Mouse (Mus musculus): ENCODE results near the gene Plscr2. TPM values are rescaled to one million over a fixed set of nuclear protein-coding genes. Genes with fewer than 3 reads are reported as not detected.

Gene Plscr2
- polyA plus RNA-seq, 1 experiment: not detected

DNA sequence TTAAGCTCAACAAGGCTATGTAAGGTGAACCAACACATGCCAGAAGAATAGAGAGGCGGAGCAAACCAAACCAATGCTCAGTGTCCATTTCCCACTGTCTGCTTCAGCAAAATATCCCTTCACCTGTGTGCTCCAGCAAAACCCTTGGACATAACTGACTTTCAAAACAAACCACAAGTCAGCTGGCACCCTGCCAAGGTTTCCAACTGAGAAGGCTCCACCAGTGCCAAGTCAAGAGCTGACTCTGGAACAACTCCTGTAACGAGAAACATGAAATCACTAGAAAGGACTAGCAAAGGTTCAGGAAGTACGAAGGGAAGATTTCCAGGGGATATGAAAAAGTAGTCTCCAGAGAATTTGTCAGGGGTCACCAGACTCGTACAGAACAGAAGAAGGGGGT is 4.5 kb upstream of the Plscr2 start:
- no peaks in the 10 kb centered on the region for H3K9me3 ChIP-seq (ENCODE audit: control insufficient read depth, low read length)
- no peaks in the 10 kb centered on the region for H3K27me3 ChIP-seq (ENCODE audit: control insufficient read depth)
- peaks cover 8% of the 10 kb centered on the region for H3K4me1 ChIP-seq (ENCODE audit: control insufficient read depth)
- peaks cover 12% of the 10 kb centered on the region for H3K36me3 ChIP-seq (ENCODE audit: control insufficient read depth)
- TF ChIP-seq GATA1 (IDR thresholded peaks at IDR 0.05; ENCODE audit: low read length) (no peak), TAL1 (IDR thresholded peaks at IDR 0.05; ENCODE audit: low read length) (no peak)
- no peak overlapping the region for H3K4me3 ChIP-seq (replicated peaks)

DNA sequence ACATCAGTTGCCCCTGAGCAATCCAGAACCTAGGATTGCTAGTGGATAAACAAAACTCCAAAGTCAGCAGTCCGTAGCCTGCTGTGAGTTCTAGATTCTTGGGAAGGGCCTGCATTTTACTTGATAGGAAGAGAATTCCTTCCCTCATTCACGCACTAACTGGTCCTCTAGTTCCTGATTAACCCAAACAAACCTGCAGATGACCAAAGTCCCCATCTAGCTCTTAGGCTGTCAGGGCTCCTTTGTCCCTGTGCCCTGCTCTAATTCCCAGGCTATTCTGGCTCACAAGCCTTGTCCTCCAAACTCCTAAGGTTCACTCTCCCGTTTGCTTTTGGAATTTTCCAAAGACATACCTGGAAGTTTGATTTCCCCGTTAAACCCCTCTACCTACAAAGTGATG is 2.8 kb upstream of the Plscr2 start:
- peaks cover 12% of the 10 kb centered on the region for H3K36me3 ChIP-seq (ENCODE audit: control insufficient read depth)
- TF ChIP-seq TAL1 (IDR thresholded peaks at IDR 0.05; ENCODE audit: low read length) (no peak), GATA1 (IDR thresholded peaks at IDR 0.05; ENCODE audit: low read length) (no peak)
- no peaks in the 10 kb centered on the region for H3K27me3 ChIP-seq (ENCODE audit: control insufficient read depth)
- H3K4me1 ChIP-seq (ENCODE audit: control insufficient read depth): peaks cover 8% of the 10 kb centered on the region
- H3K9me3 ChIP-seq (ENCODE audit: control insufficient read depth, low read length): no peaks in the 10 kb centered on the region
- H3K4me3 ChIP-seq (replicated peaks): no peak overlapping the region

DNA sequence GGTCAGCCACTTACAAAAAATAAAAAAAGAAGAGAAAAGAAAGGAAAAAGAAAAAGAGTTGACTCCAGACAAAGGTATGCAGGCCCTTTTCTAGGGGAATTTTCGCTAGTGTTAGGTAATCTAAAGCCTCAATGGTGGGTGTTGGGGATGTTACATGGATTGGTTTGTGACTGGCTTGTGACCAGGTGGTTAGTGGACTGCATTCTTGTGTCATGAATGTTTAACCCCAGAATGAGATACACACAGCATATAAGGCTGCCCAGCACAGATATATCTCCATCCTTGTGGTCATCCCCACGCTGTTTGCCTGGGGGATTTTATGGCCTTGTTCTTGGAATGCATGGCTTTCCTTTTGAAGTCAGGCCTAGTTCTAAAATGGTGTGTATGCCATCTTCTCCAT is 2.1 kb upstream of the Plscr2 start:
- Histone ChIP-seq H3K36me3 (ENCODE audit: control insufficient read depth) (peaks cover 12% of the 10 kb centered on the region), H3K27me3 (ENCODE audit: control insufficient read depth) (no peaks in the 10 kb centered on the region), H3K4me1 (ENCODE audit: control insufficient read depth) (peaks cover 8% of the 10 kb centered on the region), H3K9me3 (ENCODE audit: control insufficient read depth, low read length) (no peaks in the 10 kb centered on the region), H3K4me3 (replicated peaks) (no peak overlapping the region)
- TF ChIP-seq TAL1 (IDR thresholded peaks at IDR 0.05; ENCODE audit: low read length): no peak
- TF ChIP-seq GATA1 (IDR thresholded peaks at IDR 0.05; ENCODE audit: low read length): no peak

DNA sequence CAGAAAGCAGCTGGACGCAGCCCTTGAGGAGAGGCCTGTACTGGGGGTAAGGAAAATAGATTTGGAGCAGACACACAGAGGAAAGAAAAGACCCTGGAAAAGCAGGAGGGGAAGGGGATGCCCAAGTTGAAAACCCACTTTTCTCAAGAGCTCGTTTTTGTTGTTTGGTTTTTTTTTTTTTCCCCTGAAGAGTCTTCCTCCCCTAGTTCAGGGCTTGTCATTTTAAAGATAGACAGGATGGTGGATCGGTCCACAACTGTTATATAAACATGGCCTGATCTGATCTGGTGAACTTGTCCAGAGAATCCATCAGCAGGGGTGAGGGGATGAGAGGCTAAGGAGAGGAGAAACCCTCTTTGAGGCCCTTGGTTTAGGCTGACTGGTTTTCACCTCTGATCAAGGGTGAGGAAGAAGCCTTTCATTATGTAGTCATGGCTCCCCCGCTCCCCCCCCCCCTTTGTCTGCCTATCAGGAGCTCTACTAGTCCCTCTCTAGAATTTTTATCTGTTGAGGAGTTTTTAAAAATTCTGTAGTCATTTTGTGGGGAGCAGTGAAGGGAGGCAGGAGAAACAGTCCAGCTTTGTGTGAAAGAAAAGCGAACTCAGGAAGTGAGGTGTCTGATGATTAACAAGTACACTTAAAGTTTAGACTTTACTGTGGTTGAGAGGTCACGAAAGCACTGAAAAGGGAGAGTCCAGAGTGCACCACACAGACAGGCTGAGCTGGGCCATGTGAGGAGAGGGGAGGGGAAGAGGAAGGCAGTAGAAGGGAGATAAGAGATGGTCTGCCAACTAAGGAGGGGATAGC is 1.2 kb upstream of the Plscr2 start:
- Histone ChIP-seq H3K27me3 (ENCODE audit: control insufficient read depth) (no peaks in the 10 kb centered on the region), H3K4me3 (replicated peaks) (no peak overlapping the region), H3K36me3 (ENCODE audit: control insufficient read depth) (peaks cover 8% of the 10 kb centered on the region), H3K4me1 (ENCODE audit: control insufficient read depth) (peaks cover 8% of the 10 kb centered on the region), H3K9me3 (ENCODE audit: control insufficient read depth, low read length) (no peaks in the 10 kb centered on the region)
- TF ChIP-seq GATA1 (IDR thresholded peaks at IDR 0.05; ENCODE audit: low read length) (no peak), TAL1 (IDR thresholded peaks at IDR 0.05; ENCODE audit: low read length) (no peak)

DNA sequence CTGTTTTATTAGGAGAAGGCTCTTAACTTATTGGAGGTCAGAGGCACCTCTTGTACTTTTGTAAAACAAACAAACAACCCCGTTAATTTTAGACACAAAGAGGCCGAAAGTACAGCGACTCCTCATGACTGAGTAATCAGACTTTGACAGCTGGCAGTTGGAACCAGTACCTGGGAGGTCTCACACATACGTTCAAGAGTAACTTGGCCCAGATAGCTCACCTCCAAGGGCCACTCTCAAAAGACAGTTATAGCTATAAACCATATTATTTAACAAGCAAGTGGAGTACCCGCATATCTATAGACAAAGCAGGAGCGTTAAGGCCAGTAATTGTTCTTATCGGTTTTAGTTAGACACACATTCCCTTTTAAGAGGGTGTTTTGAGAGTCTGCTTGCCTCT is 958 bp downstream of the Plscr2 start:
- Histone ChIP-seq H3K4me1 (ENCODE audit: control insufficient read depth) (peaks cover 8% of the 10 kb centered on the region), H3K4me3 (replicated peaks) (no peak overlapping the region), H3K9me3 (ENCODE audit: control insufficient read depth, low read length) (no peaks in the 10 kb centered on the region), H3K36me3 (ENCODE audit: control insufficient read depth) (no peaks in the 10 kb centered on the region), H3K27me3 (ENCODE audit: control insufficient read depth) (no peaks in the 10 kb centered on the region)
- no peak for TF ChIP-seq GATA1 (IDR thresholded peaks at IDR 0.05; ENCODE audit: low read length)
- no peak for TF ChIP-seq TAL1 (IDR thresholded peaks at IDR 0.05; ENCODE audit: low read length)

DNA sequence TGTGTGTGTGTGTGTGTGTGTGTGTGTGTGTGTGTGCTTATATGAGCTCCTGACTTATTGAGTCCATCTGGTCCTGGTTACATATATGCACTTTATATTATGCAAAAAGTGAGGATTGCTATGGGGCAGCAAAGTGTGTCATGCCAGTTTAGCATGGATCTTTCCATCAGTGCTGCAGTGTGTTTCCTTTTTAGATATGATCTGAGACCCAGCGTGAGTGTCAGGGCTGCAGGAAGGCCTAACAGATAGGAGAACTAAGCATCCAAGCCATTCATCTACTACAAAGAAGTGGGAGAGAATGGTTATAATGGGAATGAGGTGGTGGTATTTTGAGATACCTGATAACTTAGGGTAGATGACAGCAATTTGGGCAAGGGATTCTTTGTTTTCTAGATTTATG is 4.6 kb downstream of the Plscr2 start:
- H3K4me3 ChIP-seq (replicated peaks): no peak overlapping the region
- TF ChIP-seq TAL1 (IDR thresholded peaks at IDR 0.05; ENCODE audit: low read length): no peak
- no peak for TF ChIP-seq GATA1 (IDR thresholded peaks at IDR 0.05; ENCODE audit: low read length)
- no peaks in the 10 kb centered on the region for H3K9me3 ChIP-seq (ENCODE audit: control insufficient read depth, low read length)
- H3K36me3 ChIP-seq (ENCODE audit: control insufficient read depth): no peaks in the 10 kb centered on the region
- H3K4me1 ChIP-seq (ENCODE audit: control insufficient read depth): peaks cover 2% of the 10 kb centered on the region
- H3K27me3 ChIP-seq (ENCODE audit: control insufficient read depth): no peaks in the 10 kb centered on the region

DNA sequence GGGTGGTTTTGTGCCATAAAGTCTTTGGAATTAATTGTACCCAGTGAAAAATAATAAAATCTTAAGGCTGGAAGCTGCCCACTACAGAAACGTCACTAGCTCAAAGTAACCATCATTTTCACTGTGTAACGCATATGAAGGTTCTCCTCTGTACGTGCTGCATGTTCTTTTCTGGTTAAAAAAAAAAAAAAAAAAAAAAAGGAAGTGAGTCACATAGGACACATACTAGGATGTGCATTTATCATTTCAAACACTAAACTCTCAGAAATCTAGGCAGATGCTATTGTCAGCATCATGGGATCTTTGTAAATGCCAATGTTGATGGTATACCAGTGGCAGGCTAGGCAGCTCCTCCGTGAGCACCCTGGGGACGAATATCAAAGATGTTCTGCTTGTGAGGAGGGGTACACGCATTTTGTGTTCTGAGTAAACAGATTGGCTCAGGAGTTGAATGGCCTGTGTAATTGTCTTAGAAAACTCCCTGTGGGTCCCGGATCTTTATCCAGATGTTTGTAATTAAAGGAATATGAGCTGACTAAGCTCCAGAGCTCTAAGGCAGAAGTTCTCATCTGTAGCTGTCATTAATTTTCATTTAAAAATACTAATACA is 7.3 kb downstream of the Plscr2 start:
- no peaks in the 10 kb centered on the region for H3K9me3 ChIP-seq (ENCODE audit: control insufficient read depth, low read length)
- no peaks in the 10 kb centered on the region for H3K4me1 ChIP-seq (ENCODE audit: control insufficient read depth)
- no peaks in the 10 kb centered on the region for H3K36me3 ChIP-seq (ENCODE audit: control insufficient read depth)
- no peak for TF ChIP-seq GATA1 (IDR thresholded peaks at IDR 0.05; ENCODE audit: low read length)
- no peak for TF ChIP-seq TAL1 (IDR thresholded peaks at IDR 0.05; ENCODE audit: low read length)
- no peaks in the 10 kb centered on the region for H3K27me3 ChIP-seq (ENCODE audit: control insufficient read depth)
- H3K4me3 ChIP-seq (replicated peaks): no peak overlapping the region

DNA sequence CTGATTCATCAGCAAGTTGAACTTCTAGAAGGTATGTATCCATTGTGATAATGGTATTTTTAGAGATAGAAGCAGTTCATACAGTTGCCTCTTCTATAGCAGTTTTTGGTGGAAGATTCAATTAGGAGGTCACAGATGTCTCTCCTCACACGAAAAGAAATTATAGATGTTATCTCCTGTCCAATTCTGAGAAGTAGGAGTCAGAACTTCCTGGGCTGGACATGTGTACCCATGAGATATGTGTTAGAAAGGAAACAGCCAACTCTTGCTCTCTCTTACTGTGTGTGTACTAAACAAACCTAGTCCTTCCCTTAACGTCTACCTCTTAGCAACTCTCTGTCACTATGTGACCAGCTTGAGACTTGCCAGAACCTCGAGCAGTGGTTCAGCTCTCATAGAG is 14.3 kb downstream of the Plscr2 start:
- H3K9me3 ChIP-seq (ENCODE audit: control insufficient read depth, low read length): no peaks in the 10 kb centered on the region
- H3K36me3 ChIP-seq (ENCODE audit: control insufficient read depth): no peaks in the 10 kb centered on the region
- H3K27me3 ChIP-seq (ENCODE audit: control insufficient read depth): no peaks in the 10 kb centered on the region
- no peak overlapping the region for H3K4me3 ChIP-seq (replicated peaks)
- no peaks in the 10 kb centered on the region for H3K4me1 ChIP-seq (ENCODE audit: control insufficient read depth)
- TF ChIP-seq TAL1 (IDR thresholded peaks at IDR 0.05; ENCODE audit: low read length): no peak
- no peak for TF ChIP-seq GATA1 (IDR thresholded peaks at IDR 0.05; ENCODE audit: low read length)

DNA sequence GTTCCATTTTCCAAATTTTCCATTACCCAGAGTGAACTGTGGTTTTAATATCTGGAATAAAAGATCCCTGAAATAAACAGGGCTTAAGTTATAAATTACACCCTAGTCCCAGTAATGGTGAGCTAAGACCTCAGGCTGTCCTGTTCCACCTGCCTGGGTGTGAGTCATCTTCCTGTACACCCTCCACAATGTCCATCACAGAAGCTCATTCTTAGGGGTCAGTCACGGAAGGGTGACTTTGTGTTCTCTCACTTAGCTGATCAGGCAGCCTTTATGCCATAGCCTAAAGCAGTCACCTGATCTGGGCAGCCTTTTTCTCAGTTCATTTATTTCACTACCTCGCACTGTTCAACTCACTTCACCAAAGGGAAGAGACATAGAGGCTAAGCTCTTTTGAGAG is 16.8 kb downstream of the Plscr2 start:
- H3K36me3 ChIP-seq (ENCODE audit: control insufficient read depth): no peaks in the 10 kb centered on the region
- no peaks in the 10 kb centered on the region for H3K27me3 ChIP-seq (ENCODE audit: control insufficient read depth)
- H3K9me3 ChIP-seq (ENCODE audit: control insufficient read depth, low read length): no peaks in the 10 kb centered on the region
- no peaks in the 10 kb centered on the region for H3K4me1 ChIP-seq (ENCODE audit: control insufficient read depth)
- TF ChIP-seq GATA1 (IDR thresholded peaks at IDR 0.05; ENCODE audit: low read length) (no peak), TAL1 (IDR thresholded peaks at IDR 0.05; ENCODE audit: low read length) (no peak)
- H3K4me3 ChIP-seq (replicated peaks): no peak overlapping the region

All from erythroblast, embryonic 14.5 days (primary cell).